Mouse (Mus musculus) CD8-positive naive resting alpha-beta T cell, adult 2 months (primary cell): Measurements from ENCODE around the gene Esrra.
A peak's percentile ranks its signal among the peaks of the same experiment; 100 is the strongest.
"Not testable (repeated sequence)": the region's sequence is repeated elsewhere in the genome, so short reads cannot be mapped to it uniquely, and the experiment has no call there.

Experiments used
- DNase-seq, 2 experiments: peaks; one replicate each; pipeline ENCODE4 v3.0.0; 2022; ENCODE audit warnings: low read depth in 2 of 2, low spot score in 2 of 2

Esrra gene

DNA sequence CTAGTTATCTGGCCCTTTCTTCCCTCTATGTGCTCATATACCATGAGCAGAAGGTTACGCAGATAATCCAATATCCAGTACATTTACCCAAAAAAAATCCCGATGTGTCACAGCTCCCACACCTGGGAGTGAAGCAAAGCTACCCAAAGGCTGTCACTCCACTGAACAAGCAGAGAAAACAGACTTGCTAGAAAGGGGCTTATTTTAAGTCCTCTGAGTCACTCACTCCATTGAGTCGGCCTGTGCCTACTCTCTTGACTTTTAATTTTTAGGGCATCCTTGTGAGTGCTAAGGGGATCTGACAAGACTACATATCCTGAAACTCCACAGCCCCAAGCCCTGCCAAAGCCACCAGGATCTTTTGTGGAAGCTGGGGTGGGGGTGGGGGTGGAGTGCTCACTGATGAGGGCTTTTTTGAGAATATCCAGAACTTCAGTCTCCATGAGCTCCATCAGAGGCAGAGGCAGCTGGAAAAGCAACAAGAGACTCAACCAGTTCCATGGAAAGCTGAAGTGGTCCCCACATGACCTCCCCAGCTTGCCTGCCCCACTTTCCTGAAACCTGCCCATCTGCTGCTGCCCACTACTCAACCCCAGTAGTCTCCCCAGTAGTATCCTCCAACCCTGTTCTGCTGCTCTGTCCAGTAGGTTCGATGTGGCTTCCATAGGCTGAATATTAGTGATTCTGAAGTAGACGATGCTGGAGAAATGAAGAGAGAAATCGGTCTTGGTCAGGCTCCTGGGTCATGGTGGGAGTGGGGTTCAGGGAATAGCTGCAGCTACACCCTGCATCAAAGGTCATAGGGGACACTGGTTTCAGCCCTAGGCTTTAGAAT lies 1.5 kb upstream of the Esrra start:
- no peak for DNase-seq

DNA sequence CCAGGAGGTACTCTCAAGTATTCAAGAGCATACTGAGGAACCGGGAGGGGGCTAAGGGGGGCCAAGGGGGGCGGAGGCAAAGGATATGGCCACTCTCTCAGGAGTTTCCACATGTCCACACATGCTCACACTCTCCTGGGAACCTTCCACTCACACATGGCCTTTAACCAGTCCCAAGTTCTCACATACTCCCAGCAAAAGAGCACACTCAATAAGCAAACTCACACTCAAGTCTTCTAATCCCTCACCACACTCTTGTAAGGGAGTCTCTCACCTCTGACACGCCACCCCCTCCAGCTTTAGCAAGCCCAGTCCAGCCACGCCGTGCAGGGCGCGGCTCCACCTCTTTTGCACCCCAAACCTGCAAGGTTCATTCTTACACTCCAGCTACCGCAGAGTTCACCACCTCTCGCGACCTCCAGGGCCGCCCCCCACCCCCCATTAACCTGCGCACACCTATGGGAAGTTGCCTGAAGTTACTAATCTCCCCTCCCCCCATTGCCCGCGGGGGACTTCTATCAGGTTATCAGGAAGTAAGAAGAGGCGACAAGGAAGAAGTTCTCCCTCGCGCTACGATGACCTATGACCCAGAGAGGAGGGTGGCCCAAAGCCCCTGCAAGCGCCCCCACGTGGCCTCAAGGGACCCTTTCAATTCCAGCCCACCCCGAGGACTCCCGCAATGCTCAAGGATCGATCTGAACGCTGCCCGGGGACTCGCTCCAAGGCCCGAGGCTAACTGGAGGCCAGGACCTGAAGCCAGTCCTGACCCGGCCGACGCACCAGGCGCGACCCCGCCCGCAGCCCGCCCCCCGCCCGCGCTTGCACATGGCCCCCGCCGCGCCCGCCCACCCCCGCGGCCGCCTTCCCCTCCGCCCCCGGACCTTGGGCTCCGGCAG lies 624 bp downstream of the Esrra start:
- DNase-seq = peak in 1 of 2 experiments; percentile 32

DNA sequence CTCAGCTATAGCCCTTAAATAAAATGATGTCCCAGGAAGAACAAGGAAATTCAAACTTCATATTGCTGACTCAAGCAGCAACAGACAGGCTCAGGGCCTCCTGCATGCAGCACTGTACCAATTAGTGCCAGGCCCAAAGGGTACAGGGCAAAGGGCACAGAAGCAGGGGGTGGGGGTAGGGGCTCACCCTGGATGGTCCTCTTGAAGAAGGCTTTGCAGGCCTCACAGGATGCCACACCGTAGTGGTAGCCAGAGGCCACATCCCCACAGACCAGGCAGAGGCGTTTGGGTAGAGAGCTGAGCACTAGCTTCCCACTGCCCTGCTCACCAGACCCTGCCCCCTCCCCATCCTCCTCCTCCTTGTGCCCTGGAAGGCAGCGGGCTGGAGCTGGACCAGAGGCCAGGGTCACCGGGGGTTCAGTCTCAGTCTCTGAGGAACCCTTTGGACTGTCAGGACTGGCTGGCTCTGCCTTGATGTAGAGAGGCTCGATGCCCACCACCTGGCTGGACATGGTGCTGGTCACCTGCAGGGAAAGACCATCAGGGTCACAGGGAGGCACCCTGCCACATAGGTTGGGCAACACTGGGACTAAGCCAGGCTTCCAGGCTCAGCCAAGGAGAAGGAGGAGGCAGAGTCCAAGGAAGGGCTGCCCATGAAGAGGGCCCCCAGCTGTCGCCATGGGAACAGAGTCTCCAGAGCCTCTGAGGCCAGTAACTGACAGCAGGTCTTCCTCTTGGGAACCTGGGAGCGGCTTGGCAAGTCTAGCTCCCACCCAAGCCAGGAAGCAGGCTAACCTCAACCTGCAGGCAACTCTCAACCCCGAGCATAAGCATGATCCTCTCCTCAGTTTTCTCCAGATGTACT lies 1.5 kb downstream of the Esrra start:
- DNase-seq = no peak

DNA sequence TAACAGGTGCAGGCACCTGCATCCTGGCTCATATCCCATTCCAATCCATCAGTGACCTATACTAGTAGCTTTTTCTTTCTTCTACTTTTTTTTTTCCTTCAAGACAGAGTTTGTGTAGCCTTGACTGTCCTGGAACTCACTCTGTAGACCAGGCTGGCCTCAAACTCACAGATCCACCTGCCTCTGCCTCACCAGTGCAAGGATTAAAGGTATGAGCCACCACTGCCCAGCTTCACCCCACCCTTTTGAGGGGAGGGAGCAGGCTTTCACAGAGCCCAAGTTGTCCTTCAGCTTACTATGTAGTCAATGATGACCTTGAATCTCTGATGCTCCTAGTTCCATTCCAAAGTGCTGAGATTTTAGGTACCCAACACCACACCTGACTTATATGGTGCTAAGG lies 2.2 kb downstream of the Esrra start:
- no peak for DNase-seq

DNA sequence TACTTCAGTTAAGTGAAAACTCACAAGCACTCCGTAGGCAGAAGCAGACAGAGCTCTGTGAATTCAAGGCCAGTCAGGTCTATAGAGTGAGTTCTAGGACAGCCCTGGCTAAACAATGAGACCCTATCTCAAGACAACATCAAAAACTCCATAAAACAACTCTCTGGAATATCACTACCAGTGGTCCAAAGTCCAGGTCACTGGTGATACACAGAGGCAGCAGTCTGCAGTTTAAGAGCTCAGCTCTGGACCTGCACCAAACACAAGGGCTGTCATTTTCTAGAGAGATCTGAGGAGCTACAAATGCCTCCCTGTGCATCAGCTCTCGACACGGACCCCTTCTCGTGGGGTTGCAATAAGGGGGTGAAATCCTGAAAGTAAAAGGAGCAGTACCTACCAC lies 3.3 kb downstream of the Esrra start:
- DNase-seq = no peak

DNA sequence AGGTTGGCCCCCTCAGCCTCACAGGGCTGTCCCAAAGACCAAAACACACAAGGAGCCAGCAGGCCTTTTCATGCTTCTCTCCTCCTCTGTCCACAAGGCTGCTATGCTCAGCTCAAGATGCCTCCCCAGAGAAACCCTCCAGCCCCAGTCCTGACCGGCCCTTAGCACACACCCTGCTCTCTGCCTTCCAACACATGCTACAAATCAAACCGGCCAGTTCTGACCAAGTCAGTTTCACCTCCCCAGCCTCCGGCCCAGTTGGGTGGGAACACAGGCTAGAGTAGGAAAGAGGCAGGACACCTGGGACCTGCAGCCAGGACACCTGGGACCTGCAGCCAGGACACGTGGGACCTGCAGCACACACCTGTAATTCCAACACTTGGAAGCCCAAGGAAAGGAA lies 5.1 kb downstream of the Esrra start:
- DNase-seq = no peak

DNA sequence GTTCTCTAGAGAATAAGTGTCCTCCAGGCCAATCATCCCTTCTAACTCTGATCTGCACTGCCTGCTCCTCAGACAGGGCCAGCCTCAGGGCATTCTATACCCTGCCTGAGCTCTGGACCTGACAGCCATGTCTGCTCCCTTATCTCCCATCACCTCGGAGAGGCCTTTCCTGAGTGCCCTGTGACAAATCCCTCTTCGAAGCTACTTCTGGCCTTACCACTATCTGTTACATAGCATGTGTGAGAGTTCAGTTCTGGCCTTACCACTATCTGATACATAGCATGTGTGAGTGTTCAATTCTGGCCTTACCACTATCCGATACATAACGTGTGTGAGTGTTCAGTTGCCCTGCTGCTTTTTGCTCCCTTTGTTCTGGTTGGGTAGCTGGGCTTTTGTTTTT lies 6.3 kb downstream of the Esrra start:
- no peak for DNase-seq

DNA sequence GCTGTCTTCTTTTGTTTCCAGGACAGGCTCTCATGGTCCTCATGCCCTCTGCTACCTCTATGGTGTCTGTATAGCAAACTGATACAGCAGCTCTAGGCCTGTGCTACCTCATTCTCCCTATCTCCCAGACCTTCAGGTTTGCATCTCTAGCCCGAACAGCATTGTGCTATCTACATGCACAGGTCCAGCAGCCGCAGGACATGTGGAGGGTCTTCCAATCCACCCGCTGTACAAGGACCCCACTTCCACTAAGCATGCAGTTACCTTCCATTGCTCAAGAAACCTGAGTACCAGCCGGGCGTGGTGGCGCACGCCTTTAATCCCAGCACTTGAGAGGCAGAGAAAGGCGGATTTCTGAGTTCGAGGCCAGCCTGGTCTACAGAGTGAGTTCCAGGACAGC lies 7.1 kb downstream of the Esrra start:
- no peak for DNase-seq

DNA sequence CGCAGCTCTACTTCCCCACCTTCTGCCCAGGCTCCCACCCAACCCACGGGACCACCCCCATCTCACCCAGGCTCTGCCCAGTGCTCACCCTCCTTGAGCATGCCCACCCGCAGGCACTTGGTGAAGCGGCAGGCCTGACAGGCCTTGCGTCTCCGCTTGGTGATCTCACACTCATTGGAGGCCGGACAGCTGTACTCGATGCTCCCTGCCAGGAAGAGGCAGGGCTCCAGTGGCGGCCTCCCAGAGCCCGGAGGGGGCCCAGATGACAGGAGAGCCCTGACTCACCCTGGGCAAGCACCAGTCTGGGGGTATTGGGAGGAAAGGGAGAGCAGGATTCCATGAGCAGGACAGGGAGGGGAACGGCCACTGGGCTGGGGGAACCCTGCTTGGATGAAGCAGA lies 7.6 kb downstream of the Esrra start:
- no peak for DNase-seq

DNA sequence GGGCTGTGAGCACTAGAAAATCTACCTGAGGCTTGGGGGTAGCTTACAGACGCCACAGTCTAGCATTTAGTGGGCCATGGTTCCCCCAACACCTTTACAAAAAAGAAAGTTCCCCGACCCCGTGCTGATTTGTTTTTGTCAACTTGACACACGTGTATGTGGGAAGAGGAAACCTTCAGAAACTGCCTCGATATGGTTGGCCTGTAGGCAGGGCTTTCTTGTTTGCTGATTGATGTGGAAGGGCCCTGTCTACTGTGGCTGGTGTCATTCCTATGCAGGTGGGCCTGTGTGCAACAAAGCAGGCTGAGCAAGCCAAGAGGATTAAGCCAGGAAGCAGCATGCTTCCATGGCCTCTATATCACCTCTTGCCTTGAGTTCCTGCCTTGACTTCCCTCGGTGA lies 8.6 kb downstream of the Esrra start:
- no peak for DNase-seq

DNA sequence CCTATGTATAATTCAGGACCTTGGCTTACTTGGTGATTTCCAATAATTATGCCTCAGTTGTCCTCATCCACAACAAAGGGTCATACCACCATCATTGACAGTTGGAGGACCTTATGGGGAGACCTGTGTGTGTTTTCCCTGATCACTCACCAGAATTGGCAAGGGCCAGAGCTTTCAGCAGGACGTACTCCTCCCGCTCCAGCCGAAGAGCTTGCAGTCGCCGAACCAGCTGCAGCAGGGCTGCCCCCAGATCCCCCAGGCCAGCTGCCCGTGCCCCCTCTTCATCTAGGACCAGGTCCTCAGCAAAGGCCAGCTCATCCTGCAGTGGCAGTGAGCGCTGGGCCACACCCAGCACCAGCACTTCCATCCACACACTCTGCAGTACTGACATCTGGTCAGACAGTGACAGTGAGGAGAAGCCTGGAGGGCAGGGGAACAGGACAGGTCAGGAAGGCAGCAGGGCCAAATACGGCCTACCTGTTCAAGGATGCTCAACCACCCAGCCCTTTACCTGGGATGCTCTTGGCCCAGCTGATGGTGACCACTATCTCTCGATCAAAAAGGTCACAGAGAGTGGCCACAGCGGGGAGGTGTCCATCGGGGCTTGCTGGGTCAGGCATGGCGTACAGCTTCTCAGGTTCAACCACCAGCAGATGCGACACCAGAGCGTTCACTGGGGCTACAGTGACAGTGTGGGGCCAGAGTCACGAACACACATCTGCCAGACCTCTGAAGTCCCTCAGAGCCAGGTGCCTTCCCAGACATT lies 9.2 kb downstream of the Esrra start:
- no peak for DNase-seq

DNA sequence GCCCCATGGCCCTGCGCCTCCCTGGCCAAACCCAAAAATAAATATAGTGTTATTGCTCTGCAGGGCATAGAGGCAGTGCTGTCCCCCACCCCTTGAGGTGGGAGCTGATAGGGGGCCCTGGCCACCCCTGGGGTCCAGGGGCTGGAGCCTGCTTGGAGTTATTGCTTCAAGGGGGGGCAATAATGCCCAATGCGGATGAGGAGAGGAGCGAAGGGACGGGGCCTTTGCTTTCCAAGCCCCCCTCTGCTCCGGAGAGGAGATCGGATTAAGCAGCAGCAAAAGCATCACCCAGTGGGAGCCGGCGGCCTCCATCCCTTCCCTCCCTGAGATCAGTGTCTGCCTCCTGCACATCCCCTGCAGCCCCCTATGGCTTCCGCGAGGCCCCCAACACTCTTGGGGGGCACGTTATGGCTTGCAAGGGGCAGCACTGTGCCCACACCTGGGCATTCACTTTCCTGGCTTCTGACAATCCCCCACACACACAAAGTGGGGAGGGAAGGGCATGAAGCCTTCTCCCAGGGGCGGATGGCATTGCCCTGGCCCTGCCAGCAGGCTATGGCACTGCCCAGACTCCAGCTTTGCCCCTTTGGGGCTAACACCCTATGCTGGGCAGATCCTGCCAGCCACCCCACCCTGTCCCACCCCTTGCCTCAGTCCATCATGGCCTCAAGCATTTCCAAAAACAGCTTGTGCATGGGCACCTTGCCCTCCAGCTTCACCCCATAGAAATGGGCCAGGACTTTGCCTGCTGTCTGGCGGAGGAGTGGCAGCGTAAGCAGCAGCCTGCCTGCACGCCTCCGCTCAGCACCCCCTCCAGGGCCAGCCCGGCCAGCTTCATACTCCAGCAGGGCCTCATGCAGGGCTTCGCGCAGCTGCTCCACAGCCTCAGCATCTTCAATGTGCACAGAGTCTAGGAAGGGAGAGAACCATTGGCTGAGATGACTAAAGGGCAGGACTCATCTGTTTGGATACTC lies 10.2 kb downstream of the Esrra start:
- no peak for DNase-seq

DNA sequence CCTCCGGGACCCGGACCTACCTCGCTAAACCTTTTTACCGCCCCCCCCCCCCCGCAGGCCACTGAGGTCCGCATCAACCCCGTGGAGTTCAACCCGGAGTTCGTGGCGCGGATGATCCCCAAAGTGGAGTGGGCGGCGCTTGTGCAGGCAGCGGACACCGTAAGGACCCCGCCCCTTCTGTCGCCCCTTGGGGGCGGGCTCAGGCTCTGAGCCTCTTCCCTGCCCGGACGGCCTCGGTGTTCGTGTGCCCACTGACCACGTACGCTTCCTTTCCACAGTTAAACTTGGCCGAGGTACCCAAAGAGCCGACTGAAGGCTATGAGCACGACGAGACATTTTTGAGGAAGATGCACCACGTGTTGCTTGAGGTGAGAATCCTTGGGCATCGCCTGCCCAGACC lies 11.3 kb downstream of the Esrra start:
- not testable (repeated sequence) for DNase-seq

DNA sequence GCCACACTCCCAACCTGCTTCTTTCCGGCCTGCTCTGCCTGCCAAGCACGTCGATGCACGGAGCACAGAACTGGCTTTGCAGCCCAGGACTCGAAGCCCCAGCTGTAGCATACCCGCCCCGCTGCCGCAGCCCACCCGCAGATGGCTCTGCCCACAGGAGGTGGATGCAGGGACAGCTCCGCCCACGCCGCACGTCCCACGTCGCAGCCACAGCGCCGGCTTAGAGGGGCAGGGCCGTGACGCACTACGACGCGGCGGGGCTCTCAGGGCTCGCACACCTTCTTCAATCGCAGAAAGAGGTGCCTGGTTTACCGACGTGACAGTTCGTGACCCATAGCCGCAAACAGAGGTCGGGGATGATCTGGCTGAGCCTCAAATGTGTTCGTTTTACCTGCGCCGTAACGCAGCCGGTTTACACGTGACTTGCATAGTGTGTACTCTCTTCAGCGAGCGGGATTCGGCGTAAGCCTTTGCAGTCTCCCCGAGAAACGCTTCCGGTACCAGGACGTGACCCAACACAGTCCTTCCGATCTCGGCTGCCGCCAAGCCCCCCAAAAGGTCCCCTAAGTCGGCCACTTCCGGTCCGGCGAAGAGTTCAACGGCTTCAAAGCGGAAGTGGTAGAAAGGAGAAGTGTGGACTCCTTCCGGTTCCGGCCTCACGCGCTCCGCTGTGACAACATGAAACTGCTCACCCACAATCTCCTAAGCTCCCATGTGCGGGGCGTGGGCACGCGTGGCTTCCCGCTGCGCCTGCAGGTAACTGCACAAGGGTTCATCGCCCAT lies 11.9 kb downstream of the Esrra start, which contains the start of the genes Trmt112 and Prdx5:
TSS of gene Trmt112 (plus strand) at position 192 of the 783 bp plus-strand sequence.
TSS of gene Prdx5 (minus strand) at position 600 of the 783 bp plus-strand sequence.
- peak; percentile 82 to 83 for DNase-seq

DNA sequence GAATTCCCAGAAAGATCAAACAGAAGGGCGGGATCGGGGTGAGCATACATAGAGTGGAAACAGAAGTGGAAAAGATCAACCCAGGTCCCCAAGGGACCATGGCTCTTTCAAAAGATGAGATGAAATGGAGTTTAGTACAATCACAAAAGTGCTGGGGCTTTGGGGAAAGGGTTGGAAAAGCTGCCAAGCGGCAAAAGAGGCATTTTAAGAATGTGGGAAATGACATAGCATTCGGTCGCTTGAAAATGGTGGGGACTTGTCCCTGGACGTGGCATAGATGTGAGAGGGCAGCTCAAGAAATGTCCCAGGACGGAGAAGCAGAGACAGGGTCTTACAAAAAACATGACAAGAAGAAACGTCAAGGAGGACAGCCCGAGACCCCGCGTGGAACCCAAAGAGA lies 12.6 kb downstream of the Esrra start:
- no peak for DNase-seq

DNA sequence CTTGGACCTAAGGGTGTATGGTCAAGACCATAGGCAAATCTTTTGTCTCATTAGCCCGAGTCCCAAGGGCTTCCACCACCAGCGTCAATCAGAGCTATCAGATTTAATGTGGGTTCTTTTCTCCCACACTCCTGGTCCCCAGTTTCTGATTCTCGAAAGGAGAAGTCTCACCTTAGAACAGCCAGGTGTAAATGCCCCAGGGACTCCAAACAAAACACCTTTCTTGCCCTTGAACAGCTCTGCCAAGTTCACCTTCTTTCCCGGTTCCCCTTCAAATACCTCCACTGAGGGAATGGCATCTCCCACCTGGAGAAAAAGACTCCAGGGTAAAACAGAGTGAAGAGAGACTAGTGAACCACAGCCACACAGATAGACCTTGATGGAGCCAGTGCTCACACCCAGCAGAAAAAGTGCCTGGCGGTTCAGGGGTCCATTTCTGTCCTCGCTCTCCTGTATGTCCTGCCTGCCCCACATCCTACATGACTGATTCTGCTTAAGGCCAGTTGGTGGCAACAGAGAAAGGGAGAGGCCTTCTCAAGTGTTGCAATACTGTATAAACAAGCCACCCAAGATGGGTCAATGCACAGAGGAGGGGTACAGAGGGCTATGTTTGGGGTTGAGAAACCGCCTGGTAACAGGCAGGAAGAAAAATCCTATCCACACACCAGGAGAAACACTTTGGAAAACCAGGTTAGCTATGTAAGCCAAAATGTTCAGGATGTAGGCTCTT lies 13.6 kb downstream of the Esrra start:
- DNase-seq = no peak

DNA sequence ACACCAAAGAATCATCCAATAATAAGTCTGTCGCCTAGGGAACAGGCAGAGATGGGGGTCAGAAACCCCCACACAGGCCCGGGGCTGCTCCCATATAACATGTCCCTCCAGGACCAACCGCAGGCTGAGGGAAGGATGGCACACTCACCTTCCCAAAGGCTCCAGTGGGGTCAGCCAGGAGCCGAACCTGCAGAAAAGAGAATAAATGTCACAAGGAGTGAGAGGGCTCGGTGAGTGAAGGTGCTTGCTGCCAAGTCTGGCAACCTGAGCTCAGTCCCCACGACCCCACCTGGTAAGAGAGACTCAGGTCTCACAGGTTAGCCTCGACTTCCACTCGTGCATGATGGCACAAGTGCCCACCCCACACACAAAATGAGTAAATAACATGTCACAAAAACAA lies 14.5 kb downstream of the Esrra start:
- no peak for DNase-seq

DNA sequence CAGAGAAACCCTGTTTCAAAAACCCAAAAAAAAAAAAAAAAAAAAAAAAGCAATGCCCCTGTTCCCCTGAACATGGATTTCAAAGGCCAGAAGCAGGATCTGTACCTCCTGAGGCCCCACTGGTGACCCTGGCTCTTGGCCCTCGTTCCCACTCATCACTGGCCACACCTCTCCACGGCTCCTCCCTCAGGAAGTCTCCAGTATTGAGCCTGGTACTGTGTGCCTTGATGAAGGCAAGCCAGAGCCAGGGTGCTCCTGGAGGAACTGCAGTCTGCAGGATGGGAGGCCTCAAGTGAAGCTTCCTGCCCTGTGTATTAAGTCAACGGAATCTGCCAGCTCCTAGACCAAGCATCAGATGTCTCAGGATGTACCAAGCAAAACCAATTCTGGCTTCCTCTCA lies 15.4 kb downstream of the Esrra start:
- no peak for DNase-seq
